Mouse (Mus musculus) liver, embryonic 14.5 days (tissue): ENCODE measurements at regions not wholly inside any gene's neighbourhood (a gene's known extent, or its start where the extent isn't known, plus 50 kb on each side); places are given as distances from the start of the nearest gene placed in this dataset.

Experiments
- ATAC-seq: fragments of 200-750 bp; cut with Nextera tagmentation; 2 replicates; pipeline ENCODE4 v1.8.0; 2017; ENCODE audit warnings: moderate number of reproducible peaks, mild to moderate bottlenecking, moderate library complexity; ENCODE audit not compliant: insufficient read depth
- DNase-seq, 3 experiments: peaks; one replicate each; pipeline ENCODE4 v3.0.0-alpha.2; 2012 to 2013; ENCODE audit warnings: low read depth in 3 of 3, low spot score in 3 of 3
- H3K27ac ChIP-seq: fragments of 300-500 bp; sonication (generic); 2 replicates; pipeline ENCODE4 v1.5.1; 2014; ENCODE audit warnings: moderate library complexity, mild to moderate bottlenecking, control low read depth, inconsistent platforms
- H3K27me3 ChIP-seq: fragments of 300-500 bp; sonication (generic); 2 replicates; pipeline ENCODE4 v1.6.1; 2014; ENCODE audit warnings: mild to moderate bottlenecking, low read length, moderate library complexity; ENCODE audit not compliant: control insufficient read depth, insufficient read depth
- H3K36me3 ChIP-seq: fragments of 300-500 bp; sonication (generic); replicated peaks from 2 replicates; pipeline ENCODE4 v1.6.1; 2014; ENCODE audit warnings: low read depth; ENCODE audit not compliant: control insufficient read depth, insufficient read depth
- H3K4me1 ChIP-seq, 2 experiments: fragments of 200-500 bp in 1 of 2; fragments of 300-500 bp in 1 of 2; sonication (generic) in 1 of 2; replicated peaks; 2 replicates each; pipeline ENCODE4 v1.6.1; 2012 to 2014; ENCODE audit warnings: antibody characterized with exemption in 1 of 2, inconsistent platforms in 1 of 2, low read length in 1 of 2; ENCODE audit not compliant: control insufficient read depth in 2 of 2, insufficient read depth in 2 of 2
- H3K4me2 ChIP-seq: fragments of 300-500 bp; sonication (generic); 2 replicates; pipeline ENCODE4 v1.6.1; 2014; ENCODE audit warnings: low read depth, mild to moderate bottlenecking, control low read depth, moderate library complexity
- H3K4me3 ChIP-seq, 2 experiments: fragments of 200-500 bp in 1 of 2; fragments of 300-500 bp in 1 of 2; sonication (generic) in 1 of 2; 2 replicates each; pipeline ENCODE4 v1.5.1; 2012 to 2014; ENCODE audit warnings: low read depth in 2 of 2, low read length in 2 of 2, mild to moderate bottlenecking in 2 of 2, control low read depth in 1 of 2, inconsistent platforms in 1 of 2, moderate library complexity in 1 of 2; ENCODE audit not compliant: insufficient read depth in 1 of 2
- H3K9ac ChIP-seq: fragments of 300-500 bp; sonication (generic); replicated peaks from 2 replicates; pipeline ENCODE4 v1.6.1; 2014; ENCODE audit warnings: mild to moderate bottlenecking, control low read depth, moderate library complexity
- H3K9me3 ChIP-seq: fragments of 300-500 bp; sonication (generic); 2 replicates; pipeline ENCODE4 v1.6.1; 2016; ENCODE audit warnings: low read length, mixed read lengths; ENCODE audit not compliant: control insufficient read depth
- CTCF ChIP-seq: IDR thresholded peaks from 2 replicates; pipeline ENCODE4 v1.5.1; 2016; ENCODE audit warnings: antibody characterized with exemption, low read depth, control low read depth
- EP300 ChIP-seq: IDR thresholded peaks from 2 replicates; pipeline ENCODE4 v1.6.1; 2016; ENCODE audit warnings: antibody characterized with exemption, low read depth
- WGBS: fragments of 180-500 bp; shearing (Covaris S2); extraction: QIAGEN DNeasy Blood & Tissue Kit; methylation state at CpG from one replicate; pipeline ENCODE4 v1.1.7; 2014; ENCODE audit not compliant: insufficient replicate concordance; 5-methylcytosine and 5-hydroxymethylcytosine counted together

- no peak for DNase-seq
- H3K36me3 ChIP-seq: no peaks in the 10 kb centered on the region
- 69% methylated on average over 13 of the region's 13 CpGs for WGBS
- no peak overlapping the region for H3K4me3 ChIP-seq
- no peaks in the 10 kb centered on the region for H3K27me3 ChIP-seq
- TF ChIP-seq EP300 (no peak), CTCF (no peak)
- H3K4me2 ChIP-seq: no peak overlapping the region
- H3K4me1 ChIP-seq: no peaks in the 10 kb centered on the region
- ATAC-seq: no peak
- no peak overlapping the region for H3K27ac ChIP-seq
- no peak overlapping the region for H3K9ac ChIP-seq
- H3K9me3 ChIP-seq: no peaks in the 10 kb centered on the region; the same call in 1 of the 2 replicates
Observed at GRCm38 (mm10) chr17:49281344-49281743, 146.8 kb upstream of the Mocs1 start.

GRCm38 (mm10) chr17:49282498-49282897, 145.7 kb upstream of the Mocs1 start:
- Histone ChIP-seq H3K4me1 (no peaks in the 10 kb centered on the region), H3K27ac (no peak overlapping the region), H3K4me3 (no peak overlapping the region), H3K27me3 (no peaks in the 10 kb centered on the region), H3K9me3 (no peaks in the 10 kb centered on the region), H3K9ac (no peak overlapping the region), H3K36me3 (no peaks in the 10 kb centered on the region), H3K4me2 (no peak overlapping the region)
- TF ChIP-seq CTCF: peak; percentile 80
- TF ChIP-seq EP300: no peak
- DNase-seq (no peak), ATAC-seq (no peak)
- WGBS: 71% methylated on average over 10 of the region's 10 CpGs

- Histone ChIP-seq H3K27ac (no peak overlapping the region), H3K4me1 (no peaks in the 10 kb centered on the region), H3K9me3 (no peaks in the 10 kb centered on the region), H3K36me3 (no peaks in the 10 kb centered on the region), H3K27me3 (no peaks in the 10 kb centered on the region), H3K9ac (no peak overlapping the region), H3K4me2 (no peak overlapping the region), H3K4me3 (no peak overlapping the region)
- TF ChIP-seq CTCF: no peak
- TF ChIP-seq EP300: no peak
- no peak for DNase-seq
- WGBS: 63% methylated on average over 5 of the region's 5 CpGs
- ATAC-seq: no peak
Observed at GRCm38 (mm10) chr17:49283491-49283890, 144.7 kb upstream of the Mocs1 start.

GRCm38 (mm10) chr17:49291636-49292035, 136.5 kb upstream of the Mocs1 start:
- no peak for ATAC-seq
- WGBS: 53% methylated on average over 3 of the region's 3 CpGs
- no peak overlapping the region for H3K27ac ChIP-seq
- H3K9me3 ChIP-seq: no peaks in the 10 kb centered on the region
- no peak for DNase-seq
- no peak overlapping the region for H3K4me3 ChIP-seq
- no peaks in the 10 kb centered on the region for H3K4me1 ChIP-seq
- TF ChIP-seq CTCF (no peak), EP300 (no peak)
- no peak overlapping the region for H3K9ac ChIP-seq
- H3K36me3 ChIP-seq: no peaks in the 10 kb centered on the region
- no peaks in the 10 kb centered on the region for H3K27me3 ChIP-seq
- no peak overlapping the region for H3K4me2 ChIP-seq

GRCm38 (mm10) chr17:49304461-49304860, 123.7 kb upstream of the Mocs1 start:
- Histone ChIP-seq H3K4me3 (no peak overlapping the region), H3K4me2 (no peak overlapping the region), H3K4me1 (peaks cover 0 to 2% of the 10 kb centered on the region in 2 experiments; a peak in 1 of 4 replicates), H3K27me3 (no peaks in the 10 kb centered on the region), H3K36me3 (no peaks in the 10 kb centered on the region), H3K27ac (no peak overlapping the region), H3K9ac (no peak overlapping the region), H3K9me3 (no peaks in the 10 kb centered on the region)
- 70% methylated on average over 3 of the region's 3 CpGs for whole genome bisulfite sequencing
- DNase-seq: no peak
- no peak for TF ChIP-seq CTCF
- no peak for TF ChIP-seq EP300
- no peak for ATAC-seq
